In genomic region chr17:8802161-8802888, GRCm38 (mm10) we compare ENCODE assay signal across 8 mouse cellular contexts.
DNase-seq lines count a peak whose midpoint lies in the region; ATAC-seq and TF ChIP-seq lines count a peak whose summit lies in the region.

No protein-coding gene starts in this region.

- under 1% methylated on average over 33 of the region's 33 CpGs for WGBS in heart, embryonic 14.5 days
- under 1% methylated on average over 33 of the region's 33 CpGs for WGBS in midbrain, embryonic 15.5 days

- H3K4me3 ChIP-seq in testis, adult 2 months (ENCODE audit: control insufficient read depth, low read depth, low read length): peak overlapping the region; percentile 32
- H3K4me3 ChIP-seq in cortical plate, adult 2 months (ENCODE audit: insufficient read depth, low read length): peak overlapping the region; percentile 67
- H3K4me3 ChIP-seq in heart, embryonic 14.5 days (ENCODE audit: control insufficient read depth in 1 of 2, insufficient read depth in 1 of 2, low read depth in 1 of 2, low read length in 2 of 2): peak overlapping the region; percentile 66 to 69
- H3K4me3 ChIP-seq in midbrain, embryonic 15.5 days: peak overlapping the region; percentile 84

- TF ChIP-seq CTCF in testis, adult 2 months (IDR thresholded peaks at IDR 0.05; ENCODE audit: control insufficient read depth, insufficient read depth, insufficient replicate concordance, low read depth, low read length): no peak
- TF ChIP-seq CTCF in cortical plate, adult 2 months (IDR thresholded peaks at IDR 0.05; ENCODE audit: extremely low read depth, insufficient read depth, low read length): no peak

- DNase-seq in testis, postnatal 14 days (ENCODE audit: low spot score): no peak
- DNase-seq in kidney, postnatal 4 days: peak; percentile 55 to 68
- no peak for DNase-seq in adipocyte (ENCODE audit: low spot score)

- TF ChIP-seq POLR2A in testis, adult 2 months (IDR thresholded peaks at IDR 0.05; ENCODE audit: control insufficient read depth, low read depth, low read length): no peak
- TF ChIP-seq POLR2A in cortical plate, adult 2 months (IDR thresholded peaks at IDR 0.05; ENCODE audit: extremely low read depth, insufficient read depth, low read length): no peak

- no peaks in the 10 kb centered on the region for H3K9me3 ChIP-seq in heart, embryonic 14.5 days (ENCODE audit: control insufficient read depth, low read length)
- H3K9me3 ChIP-seq in midbrain, embryonic 15.5 days: no peaks in the 10 kb centered on the region

- no peaks in the 10 kb centered on the region; the same call in 1 of the 2 replicates for H3K27me3 ChIP-seq in testis, adult 2 months (ENCODE audit: control insufficient read depth, insufficient read depth, low read length)
- peaks cover 86% of the 10 kb centered on the region for H3K27me3 ChIP-seq in heart, embryonic 14.5 days (ENCODE audit: control insufficient read depth, insufficient read depth, low read length)
- H3K27me3 ChIP-seq in midbrain, embryonic 15.5 days (replicated peaks): peaks cover 24% of the 10 kb centered on the region

- H3K4me1 ChIP-seq in testis, adult 2 months (ENCODE audit: control insufficient read depth, insufficient read depth, low read length): peaks cover 11% of the 10 kb centered on the region
- H3K4me1 ChIP-seq in cortical plate, adult 2 months (ENCODE audit: control insufficient read depth, insufficient read depth, low read length): no peaks in the 10 kb centered on the region; the same call in 1 of the 2 replicates
- peaks cover 4 to 10% of the 10 kb centered on the region in 2 experiments; a peak in 2 of 4 replicates for H3K4me1 ChIP-seq in heart, embryonic 14.5 days (ENCODE audit: control insufficient read depth in 2 of 2, insufficient read depth in 2 of 2, low read length in 2 of 2)
- peaks cover 45% of the 10 kb centered on the region for H3K4me1 ChIP-seq in midbrain, embryonic 15.5 days

- H3K27ac ChIP-seq in testis, adult 2 months (ENCODE audit: control insufficient read depth, insufficient read depth, low read depth, low read length): no peak overlapping the region
- H3K27ac ChIP-seq in cortical plate, adult 2 months (ENCODE audit: insufficient read depth, low read length): peak overlapping the region; percentile 56; the same call in 1 of the 2 replicates
- no peak overlapping the region for H3K27ac ChIP-seq in heart, embryonic 14.5 days (replicated peaks in 1 of 2; ENCODE audit: control insufficient read depth in 1 of 2, insufficient read depth in 1 of 2, low read depth in 2 of 2, low read length in 2 of 2)
- peak overlapping the region; percentile 90 for H3K27ac ChIP-seq in midbrain, embryonic 15.5 days

- no peaks in the 10 kb centered on the region for H3K36me3 ChIP-seq in testis, adult 2 months (ENCODE audit: control insufficient read depth, insufficient read depth, low read length)
- no peaks in the 10 kb centered on the region for H3K36me3 ChIP-seq in heart, embryonic 14.5 days (ENCODE audit: control insufficient read depth, insufficient read depth, low read length)
- no peaks in the 10 kb centered on the region for H3K36me3 ChIP-seq in midbrain, embryonic 15.5 days (replicated peaks)

- peak overlapping the region; percentile 99 for H3K4me2 ChIP-seq in heart, embryonic 14.5 days (ENCODE audit: low read length)
- peak overlapping the region; percentile 84 for H3K4me2 ChIP-seq in midbrain, embryonic 15.5 days

- no peak for ATAC-seq in heart, embryonic 14.5 days (ENCODE audit: insufficient number of reproducible peaks, insufficient read depth, low FRiP score, low read depth)
- peak; percentile 48 for ATAC-seq in midbrain, embryonic 15.5 days (replicated peaks)
- ATAC-seq in megakaryocyte-erythroid progenitor cell, adult 5-6 weeks (replicated peaks; ENCODE audit: low FRiP score, low TSS enrichment, poor library complexity, severe bottlenecking): no peak

- H3K9ac ChIP-seq in heart, embryonic 14.5 days (ENCODE audit: low read length): peak overlapping the region; percentile 57
- peak overlapping the region; percentile 82 for H3K9ac ChIP-seq in midbrain, embryonic 15.5 days

Comparison
In these comparisons a context has a peak if more than half of its experiments do, and no peak if none do; other contexts are left out.
1. H3K27ac ChIP-seq: peak in cortical plate, adult 2 months (single experiment) and midbrain, embryonic 15.5 days (single experiment); none in testis, adult 2 months (single experiment) and heart, embryonic 14.5 days (0 of 2).
2. H3K4me3 ChIP-seq: peak in every context shown above with its lines; median percentile 84 in midbrain, embryonic 15.5 days; 68 in heart, embryonic 14.5 days; 67 in cortical plate, adult 2 months; 32 in testis, adult 2 months.
3. DNase-seq: peak in kidney, postnatal 4 days (2 of 2); none in testis, postnatal 14 days (single experiment) and adipocyte (single experiment).